In the genomic region with DNA sequence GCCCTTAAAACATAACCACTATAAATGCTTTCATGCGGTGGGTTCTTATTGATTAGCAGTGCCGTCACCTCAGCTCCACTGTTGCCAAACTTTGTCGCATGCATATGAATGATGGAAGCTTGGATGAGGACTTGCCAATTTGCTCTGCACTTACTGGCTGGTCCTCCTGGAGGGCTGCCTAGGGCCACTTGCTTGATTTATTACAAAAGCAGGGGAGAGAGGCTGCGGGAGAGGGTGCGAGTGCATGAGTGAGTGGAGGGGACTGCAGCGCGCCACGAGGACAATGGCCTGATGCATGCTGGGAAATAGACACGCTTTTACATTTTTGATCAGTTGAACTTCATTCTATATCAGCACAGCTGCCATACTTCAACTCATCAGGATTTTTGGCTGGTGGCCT, we compare ENCODE assay signal across 28 mouse cellular contexts. TPM values are rescaled to one million over a fixed set of nuclear protein-coding genes. Genes with fewer than 3 reads are reported as not detected.
DNase-seq lines count a peak whose midpoint lies in the region; ATAC-seq lines count a peak whose summit lies in the region.
"Had no signal": no experiment of that assay in that cellular context is flagged by ENCODE, and none has a peak within 500 bp of the region (broad histone marks: within the 10 kb centered on the region; RNA-seq: fewer than 3 reads in every experiment).

No protein-coding gene starts in this region.

- no peak overlapping the region for H3K27ac ChIP-seq in forebrain, embryonic 14.5 days (ENCODE audit: low read depth, low read length)
- no peak overlapping the region for H3K27ac ChIP-seq in forebrain, embryonic 11.5 days (ENCODE audit: low read depth, low read length)
- H3K27ac ChIP-seq in hindbrain, embryonic 14.5 days = no peak overlapping the region
- no peak overlapping the region for H3K27ac ChIP-seq in hindbrain, embryonic 13.5 days
- H3K27ac ChIP-seq in neural tube, embryonic 14.5 days (ENCODE audit: low read depth, low read length) = no peak overlapping the region
- H3K27ac ChIP-seq: gastrocnemius, adult 2 months; heart, adult 2 months; heart, embryonic 13.5 days; limb, embryonic 12.5 days; liver, embryonic 15.5 days; midbrain, embryonic 10.5 days; neural tube, embryonic 13.5 days had no signal

- DNase-seq in forebrain, embryonic 14.5 days (ENCODE audit: low spot score) = peak; percentile 37
- no peak for DNase-seq in forebrain, embryonic 11.5 days (ENCODE audit: low spot score)
- DNase-seq in hindbrain, embryonic 14.5 days (ENCODE audit: low spot score) = peak; percentile 35
- no peak for DNase-seq in neural tube, embryonic 10.5 days (ENCODE audit: extremely low spot score, low spot score)
- DNase-seq: adrenal gland, postnatal 25 days; B cell, adult 2 months; cerebellum, postnatal 36 days; gastrocnemius, adult 2 months; gastrocnemius, postnatal 36 days; heart, adult 2 months; heart, postnatal 10 days; kidney, adult 11 months; kidney, postnatal 14 days; layer of hippocampus, adult 9-11 months; lung, embryonic 14.5 days; retina, postnatal 1 day; right cerebral cortex, postnatal 14 days; thymus, postnatal 4 days had no signal

- no peaks in the 10 kb centered on the region for H3K36me3 ChIP-seq in forebrain, embryonic 14.5 days (ENCODE audit: control insufficient read depth, insufficient read depth, low read length)
- H3K36me3 ChIP-seq in forebrain, embryonic 11.5 days (ENCODE audit: control insufficient read depth, insufficient read depth, low read length) = no peaks in the 10 kb centered on the region
- no peaks in the 10 kb centered on the region for H3K36me3 ChIP-seq in hindbrain, embryonic 14.5 days (replicated peaks; ENCODE audit: control insufficient read depth, insufficient read depth)
- no peaks in the 10 kb centered on the region for H3K36me3 ChIP-seq in hindbrain, embryonic 13.5 days
- no peaks in the 10 kb centered on the region for H3K36me3 ChIP-seq in neural tube, embryonic 14.5 days (ENCODE audit: control insufficient read depth, insufficient read depth, low read length)
- H3K36me3 ChIP-seq: limb, embryonic 12.5 days; liver, embryonic 15.5 days; midbrain, embryonic 10.5 days; neural tube, embryonic 13.5 days had no signal

- no peak overlapping the region for H3K9ac ChIP-seq in forebrain, embryonic 14.5 days (ENCODE audit: low read length)
- H3K9ac ChIP-seq in forebrain, embryonic 11.5 days (ENCODE audit: low read length) = no peak overlapping the region
- H3K9ac ChIP-seq in hindbrain, embryonic 14.5 days = no peak overlapping the region
- no peak overlapping the region for H3K9ac ChIP-seq in hindbrain, embryonic 13.5 days
- H3K9ac ChIP-seq in neural tube, embryonic 14.5 days (replicated peaks; ENCODE audit: low read depth, low read length) = no peak overlapping the region
- H3K9ac ChIP-seq: heart, embryonic 13.5 days; limb, embryonic 12.5 days; liver, embryonic 15.5 days; lung, embryonic 14.5 days; neural tube, embryonic 13.5 days had no signal

- no peaks in the 10 kb centered on the region for H3K9me3 ChIP-seq in forebrain, embryonic 14.5 days (replicated peaks; ENCODE audit: control insufficient read depth, low read length)
- no peaks in the 10 kb centered on the region for H3K9me3 ChIP-seq in forebrain, embryonic 11.5 days (ENCODE audit: control insufficient read depth, low read length)
- no peaks in the 10 kb centered on the region for H3K9me3 ChIP-seq in hindbrain, embryonic 14.5 days (ENCODE audit: control insufficient read depth, low read length)
- no peaks in the 10 kb centered on the region for H3K9me3 ChIP-seq in hindbrain, embryonic 13.5 days
- H3K9me3 ChIP-seq in neural tube, embryonic 14.5 days (ENCODE audit: control insufficient read depth, low read length) = no peaks in the 10 kb centered on the region
- H3K9me3 ChIP-seq: heart, embryonic 13.5 days; limb, embryonic 12.5 days; liver, embryonic 15.5 days; midbrain, embryonic 10.5 days; neural tube, embryonic 13.5 days had no signal

- WGBS in forebrain, embryonic 14.5 days = 74% methylated on average over 9 of the region's 9 CpGs
- 94% methylated on average over 9 of the region's 9 CpGs for WGBS in forebrain, embryonic 11.5 days
- WGBS in hindbrain, embryonic 14.5 days = 72% methylated on average over 9 of the region's 9 CpGs
- 79% methylated on average over 9 of the region's 9 CpGs for WGBS in hindbrain, embryonic 13.5 days
- 65% methylated on average over 9 of the region's 9 CpGs for WGBS in neural tube, embryonic 14.5 days

- ATAC-seq in forebrain, embryonic 14.5 days = no peak
- ATAC-seq in forebrain, embryonic 11.5 days (replicated peaks; ENCODE audit: low FRiP score) = no peak
- no peak for ATAC-seq in hindbrain, embryonic 14.5 days (ENCODE audit: low FRiP score)
- no peak for ATAC-seq in hindbrain, embryonic 13.5 days (ENCODE audit: low FRiP score)
- ATAC-seq in neural tube, embryonic 14.5 days (ENCODE audit: low read depth) = peak; percentile 63; the same call in 1 of the 2 replicates
- ATAC-seq: inflammation-experienced regulatory T-cells, adult 6 months; midbrain, embryonic 16.5 days had no signal

- H3K4me1 ChIP-seq in forebrain, embryonic 14.5 days (ENCODE audit: control insufficient read depth, insufficient read depth, low read length) = no peaks in the 10 kb centered on the region
- H3K4me1 ChIP-seq in forebrain, embryonic 11.5 days (replicated peaks; ENCODE audit: control insufficient read depth, insufficient read depth, low read length) = no peaks in the 10 kb centered on the region
- H3K4me1 ChIP-seq in hindbrain, embryonic 14.5 days (replicated peaks; ENCODE audit: control insufficient read depth, insufficient read depth, low read length) = no peaks in the 10 kb centered on the region
- H3K4me1 ChIP-seq in hindbrain, embryonic 13.5 days (replicated peaks) = peaks cover 6% of the 10 kb centered on the region; the same call in 1 of the 2 replicates
- H3K4me1 ChIP-seq in neural tube, embryonic 14.5 days (ENCODE audit: control insufficient read depth, insufficient read depth, low read length) = no peaks in the 10 kb centered on the region
- H3K4me1 ChIP-seq: limb, embryonic 12.5 days; liver, embryonic 15.5 days had no signal

- H3K4me2 ChIP-seq in forebrain, embryonic 14.5 days (ENCODE audit: low read length) = no peak overlapping the region
- H3K4me2 ChIP-seq in forebrain, embryonic 11.5 days (ENCODE audit: low read depth, low read length, severe bottlenecking) = no peak overlapping the region
- H3K4me2 ChIP-seq in hindbrain, embryonic 14.5 days (replicated peaks) = no peak overlapping the region
- no peak overlapping the region for H3K4me2 ChIP-seq in hindbrain, embryonic 13.5 days
- H3K4me2 ChIP-seq in neural tube, embryonic 14.5 days (ENCODE audit: low read depth, low read length) = no peak overlapping the region
- H3K4me2 ChIP-seq: heart, embryonic 13.5 days; limb, embryonic 12.5 days; liver, embryonic 15.5 days; lung, embryonic 14.5 days; neural tube, embryonic 13.5 days had no signal

- no peaks in the 10 kb centered on the region for H3K27me3 ChIP-seq in forebrain, embryonic 14.5 days (replicated peaks; ENCODE audit: control insufficient read depth, insufficient read depth, low read length)
- no peaks in the 10 kb centered on the region for H3K27me3 ChIP-seq in forebrain, embryonic 11.5 days (ENCODE audit: control insufficient read depth, insufficient read depth, low read length)
- no peaks in the 10 kb centered on the region for H3K27me3 ChIP-seq in hindbrain, embryonic 14.5 days (ENCODE audit: control insufficient read depth, insufficient read depth, low read length)
- no peaks in the 10 kb centered on the region for H3K27me3 ChIP-seq in hindbrain, embryonic 13.5 days
- no peaks in the 10 kb centered on the region for H3K27me3 ChIP-seq in neural tube, embryonic 14.5 days (ENCODE audit: control insufficient read depth, insufficient read depth, low read length)
- H3K27me3 ChIP-seq: heart, embryonic 13.5 days; liver, embryonic 15.5 days; neural tube, embryonic 13.5 days had no signal

- H3K4me3 ChIP-seq in forebrain, embryonic 14.5 days (ENCODE audit: low read depth, low read length) = no peak overlapping the region
- H3K4me3 ChIP-seq in forebrain, embryonic 11.5 days (ENCODE audit: low read depth, low read length) = no peak overlapping the region
- H3K4me3 ChIP-seq in hindbrain, embryonic 14.5 days (replicated peaks; ENCODE audit: low read length) = no peak overlapping the region
- H3K4me3 ChIP-seq in hindbrain, embryonic 13.5 days = no peak overlapping the region
- no peak overlapping the region for H3K4me3 ChIP-seq in neural tube, embryonic 14.5 days (ENCODE audit: low read depth, low read length)
- H3K4me3 ChIP-seq: gastrocnemius, adult 2 months; heart, adult 2 months; heart, embryonic 13.5 days; limb, embryonic 12.5 days; liver, embryonic 15.5 days; midbrain, embryonic 10.5 days; myocyte; neural tube, embryonic 13.5 days had no signal

RNA-seq across cellular contexts. Expression of gene Fgf9, which starts 39.3 kb away (rescaled TPM):
- polyA plus RNA-seq in forebrain, embryonic 14.5 days (2014; fragmentation: Nextera tagmentation; extraction: Ambion mirVana) = 6.5 and 9.8 TPM in 2 replicates
- 1.4 and 2.2 TPM in 2 replicates for polyA plus RNA-seq in forebrain, embryonic 11.5 days (2014; fragmentation: Nextera tagmentation; extraction: Ambion mirVana)
- polyA plus RNA-seq in hindbrain, embryonic 14.5 days (2014; fragmentation: Nextera tagmentation; extraction: Ambion mirVana) = 18.4 and 19.0 TPM in 2 replicates
- polyA plus RNA-seq in hindbrain, embryonic 13.5 days (2015; fragmentation: Nextera tagmentation; extraction: Ambion mirVana) = 15.6 and 16.4 TPM in 2 replicates
- 18.8 and 23.2 TPM in 2 replicates for polyA plus RNA-seq in neural tube, embryonic 14.5 days (2014; fragmentation: Nextera tagmentation; extraction: Ambion mirVana)
- polyA plus RNA-seq: inflammation-experienced regulatory T-cells, adult 6 months had no signal

Comparison
In these comparisons a context has a peak if more than half of its experiments do, and no peak if none do; other contexts are left out.
1. DNase-seq: peak in forebrain, embryonic 14.5 days (single experiment) and hindbrain, embryonic 14.5 days (single experiment); none in forebrain, embryonic 11.5 days (single experiment) and neural tube, embryonic 10.5 days (single experiment).